Mouse (Mus musculus) bone marrow macrophage, adult 2 months (primary cell): ENCODE measurements at regions not wholly inside any gene's neighbourhood (a gene's known extent, or its start where the extent isn't known, plus 50 kb on each side); places are given as distances from the start of the nearest gene placed in this dataset.

Source experiments
- CTCF ChIP-seq: IDR thresholded peaks from 2 replicates; pipeline ENCODE4 v1.5.1; 2012; ENCODE audit warnings: low read depth, mild to moderate bottlenecking, low read length, moderate library complexity
- POLR2A ChIP-seq: IDR thresholded peaks from 2 replicates; pipeline ENCODE4 v1.6.1; 2012; ENCODE audit warnings: mild to moderate bottlenecking, low read depth, low read length, borderline replicate concordance

DNA sequence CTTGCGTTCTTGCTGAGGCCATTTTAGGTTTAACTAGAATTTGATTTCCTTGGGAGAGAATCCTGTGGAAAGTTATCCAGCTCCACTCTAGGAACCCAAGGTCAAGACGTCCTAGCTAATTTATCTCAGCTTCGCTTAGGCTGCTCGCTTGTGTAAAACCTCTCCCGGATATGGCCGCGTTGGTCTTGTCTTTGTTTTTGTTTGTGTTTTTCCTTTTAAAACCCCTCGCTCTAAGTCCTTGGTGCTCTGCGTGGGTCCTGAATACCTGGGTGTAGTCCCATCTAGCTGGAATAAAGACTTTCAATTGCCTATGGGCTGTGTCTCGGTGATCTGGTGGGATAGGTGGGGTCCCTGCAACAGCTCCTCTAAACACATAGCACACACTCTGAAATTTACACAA is 144.2 kb downstream of the Ndfip2 start:
- no peak for TF ChIP-seq CTCF
- TF ChIP-seq POLR2A, result no peak
